Mouse (Mus musculus): Measurements from ENCODE around the gene Pld1. TPM values are rescaled to one million over a fixed set of nuclear protein-coding genes. Genes with fewer than 3 reads are reported as not detected.
A peak's percentile ranks its signal among the peaks of the same experiment; 100 is the strongest.

Pld1 gene
- total RNA-seq, 2 experiments from 2014 or later = 6.7 to 10.5 TPM

- no peak for DNase-seq
- intact Hi-C loops (cut with DNase I; ENCODE audit: low total_unique reads) = no loop called here
Measured at GRCm38 (mm10) chr3:27983274-27983673, 44.8 kb downstream of the Pld1 start.

- DNase-seq = peak; percentile 77
- intact Hi-C loops (cut with DNase I; ENCODE audit: low total_unique reads) = no loop called here
Measured at GRCm38 (mm10) chr3:27983935-27984577, 45.6 kb downstream of the Pld1 start.

GRCm38 (mm10) chr3:27984620-27985019 lies 46.1 kb downstream of the Pld1 start:
- no peak for DNase-seq
- intact Hi-C loops (cut with DNase I; ENCODE audit: low total_unique reads) = no loop called here

GRCm38 (mm10) chr3:27985344-27985743 lies 46.8 kb downstream of the Pld1 start:
- intact Hi-C loops (cut with DNase I; ENCODE audit: low total_unique reads) = no loop called here
- DNase-seq = no peak

- intact Hi-C loops (cut with DNase I; ENCODE audit: low total_unique reads) = no loop called here
- DNase-seq = no peak
Measured at GRCm38 (mm10) chr3:27987891-27988536, 49.5 kb downstream of the Pld1 start.

- no peak for DNase-seq
- intact Hi-C loops (cut with DNase I; ENCODE audit: low total_unique reads) = no loop called here
Measured at GRCm38 (mm10) chr3:27991100-27991703, 52.7 kb downstream of the Pld1 start.

- DNase-seq = no peak
- intact Hi-C loops (cut with DNase I; ENCODE audit: low total_unique reads) = no loop called here
Measured at GRCm38 (mm10) chr3:27994175-27994990, 55.9 kb downstream of the Pld1 start.

- intact Hi-C loops (cut with DNase I; ENCODE audit: low total_unique reads) = no loop called here
Measured at GRCm38 (mm10) chr3:28004321-28004720, 65.8 kb downstream of the Pld1 start.

GRCm38 (mm10) chr3:28007684-28008083 lies 69.2 kb downstream of the Pld1 start:
- intact Hi-C loops (cut with DNase I; ENCODE audit: low total_unique reads) = no loop called here
- no peak for DNase-seq

More at GRCm38 (mm10) chr3:28004321-28004720, 65.8 kb downstream of the Pld1 start:
- DNase-seq = no peak

- intact Hi-C loops (cut with DNase I; ENCODE audit: low total_unique reads) = no loop called here
- no peak for DNase-seq
Measured at GRCm38 (mm10) chr3:28008369-28008768, 69.9 kb downstream of the Pld1 start.

GRCm38 (mm10) chr3:28012177-28012576 lies 73.7 kb downstream of the Pld1 start:
- intact Hi-C loops (cut with DNase I; ENCODE audit: low total_unique reads) = no loop called here
- no peak for DNase-seq

GRCm38 (mm10) chr3:28013441-28013840 lies 74.9 kb downstream of the Pld1 start:
- intact Hi-C loops (cut with DNase I; ENCODE audit: low total_unique reads) = no loop called here
- no peak for DNase-seq

- intact Hi-C loops (cut with DNase I; ENCODE audit: low total_unique reads) = no loop called here
- no peak for DNase-seq
Measured at GRCm38 (mm10) chr3:28017002-28017401, 78.5 kb downstream of the Pld1 start.

- intact Hi-C loops (cut with DNase I; ENCODE audit: low total_unique reads) = no loop called here
- no peak for DNase-seq
Measured at GRCm38 (mm10) chr3:28019727-28020126, 81.2 kb downstream of the Pld1 start.

- no peak for DNase-seq
- intact Hi-C loops (cut with DNase I; ENCODE audit: low total_unique reads) = no loop called here
Measured at GRCm38 (mm10) chr3:28020404-28020803, 81.9 kb downstream of the Pld1 start.

GRCm38 (mm10) chr3:28022191-28022590 lies 83.7 kb downstream of the Pld1 start:
- no peak for DNase-seq
- intact Hi-C loops (cut with DNase I; ENCODE audit: low total_unique reads) = no loop called here

- DNase-seq = no peak
- intact Hi-C loops (cut with DNase I; ENCODE audit: low total_unique reads) = no loop called here
Measured at GRCm38 (mm10) chr3:28026876-28027275, 88.4 kb downstream of the Pld1 start.

- DNase-seq = no peak
- intact Hi-C loops (cut with DNase I; ENCODE audit: low total_unique reads) = no loop called here
Measured at GRCm38 (mm10) chr3:28028456-28028855, 90.0 kb downstream of the Pld1 start.

GRCm38 (mm10) chr3:28030860-28031259 lies 92.4 kb downstream of the Pld1 start:
- no peak for DNase-seq
- intact Hi-C loops (cut with DNase I; ENCODE audit: low total_unique reads) = no loop called here

- DNase-seq = no peak
- intact Hi-C loops (cut with DNase I; ENCODE audit: low total_unique reads) = no loop called here
Measured at GRCm38 (mm10) chr3:28031643-28032243, 93.2 kb downstream of the Pld1 start.

Data from gastrocnemius, postnatal 14 days (tissue).